Mouse (Mus musculus): ENCODE results near the gene Igsf8. TPM values are rescaled to one million over a fixed set of nuclear protein-coding genes. Genes with fewer than 3 reads are reported as not detected.

Igsf8 gene
- polyA plus RNA-seq, 1 experiment from 2014 or later: 169 TPM

DNA sequence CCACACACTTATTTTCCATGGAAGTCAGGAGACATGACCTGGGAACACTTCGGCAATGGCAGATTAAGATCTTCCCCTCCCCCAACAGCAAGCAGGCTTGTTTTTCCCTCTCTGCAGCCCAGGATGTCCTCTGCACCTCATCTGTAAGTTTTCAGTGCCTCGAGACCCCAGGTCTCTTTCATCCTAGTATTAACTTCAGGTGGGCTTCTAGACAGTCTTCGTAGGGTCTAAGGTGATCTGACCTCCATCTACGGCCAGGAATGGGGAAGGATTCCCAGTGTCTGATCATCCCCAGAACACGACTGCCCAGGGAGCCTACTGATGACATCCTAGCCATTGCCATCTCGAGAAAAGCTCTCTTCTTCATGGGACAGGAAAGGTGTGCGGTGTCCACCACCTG, 67.0 kb downstream of the Igsf8 start:
- H3K4me1 ChIP-seq: peaks cover 25% of the 10 kb centered on the region
- 0 out of 2 replicates have a peak overlapping the region, but pooled peaks have one; percentile 16 for H3K9ac ChIP-seq
- H3K36me3 ChIP-seq (ENCODE audit: poor library complexity, severe bottlenecking): no peaks in the 10 kb centered on the region
- peak overlapping the region; percentile 51 for H3K4me2 ChIP-seq
- WGBS: 85% methylated on average over 7 of the region's 7 CpGs
- H3K9me3 ChIP-seq (replicated peaks): no peaks in the 10 kb centered on the region
- no peak for ATAC-seq
- no peak overlapping the region for H3K27ac ChIP-seq
- H3K4me3 ChIP-seq: peak overlapping the region; percentile 27; the same call in 1 of the 2 replicates
- peaks cover 19% of the 10 kb centered on the region for H3K27me3 ChIP-seq

GRCm38 (mm10) chr1:172329131-172329530, 67.7 kb downstream of the Igsf8 start, which contains the start of gene Kcnj9:
Kcnj9 (minus strand) TSS chr1:172329318.
- H3K27me3 ChIP-seq: peaks cover 19% of the 10 kb centered on the region
- 20% methylated on average over 9 of the region's 9 CpGs for WGBS
- no peaks in the 10 kb centered on the region for H3K9me3 ChIP-seq (replicated peaks)
- peak within 1 kb of the TSS; percentile 40; the same call in 1 of the 2 replicates for H3K9ac ChIP-seq
- H3K36me3 ChIP-seq (ENCODE audit: poor library complexity, severe bottlenecking): no peaks in the 10 kb centered on the region
- peaks cover 20% of the 10 kb centered on the region for H3K4me1 ChIP-seq
- peak within 1 kb of the TSS; percentile 27 for H3K4me3 ChIP-seq
- H3K4me2 ChIP-seq: peak within 1 kb of the TSS; percentile 51
- peak; percentile 89 for ATAC-seq
- peak within 1 kb of the TSS; percentile 26; the same call in 1 of the 2 replicates for H3K27ac ChIP-seq

DNA sequence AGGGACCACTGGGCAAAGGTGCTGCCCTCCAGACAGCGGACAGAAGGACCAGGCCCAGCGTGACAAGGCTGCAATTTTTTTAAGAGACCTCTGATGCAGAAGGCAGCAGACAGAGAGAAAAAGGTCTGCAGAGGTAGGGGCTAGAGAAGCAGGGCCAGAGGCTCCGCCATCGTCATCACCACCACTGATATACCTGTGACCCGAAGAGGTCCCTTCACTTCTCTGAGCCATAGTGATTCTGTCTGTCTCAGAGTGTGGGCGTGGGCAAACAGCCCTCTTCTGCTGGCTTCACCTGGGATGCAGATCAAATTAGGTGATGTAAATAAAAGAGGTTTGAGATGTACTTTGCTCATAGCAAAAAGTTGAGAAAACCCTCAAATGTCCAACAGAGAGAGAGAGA, 68.2 kb downstream of the Igsf8 start:
- Histone ChIP-seq H3K27ac (peak overlapping the region; percentile 11; the same call in 1 of the 2 replicates), H3K27me3 (peaks cover 19% of the 10 kb centered on the region)

DNA sequence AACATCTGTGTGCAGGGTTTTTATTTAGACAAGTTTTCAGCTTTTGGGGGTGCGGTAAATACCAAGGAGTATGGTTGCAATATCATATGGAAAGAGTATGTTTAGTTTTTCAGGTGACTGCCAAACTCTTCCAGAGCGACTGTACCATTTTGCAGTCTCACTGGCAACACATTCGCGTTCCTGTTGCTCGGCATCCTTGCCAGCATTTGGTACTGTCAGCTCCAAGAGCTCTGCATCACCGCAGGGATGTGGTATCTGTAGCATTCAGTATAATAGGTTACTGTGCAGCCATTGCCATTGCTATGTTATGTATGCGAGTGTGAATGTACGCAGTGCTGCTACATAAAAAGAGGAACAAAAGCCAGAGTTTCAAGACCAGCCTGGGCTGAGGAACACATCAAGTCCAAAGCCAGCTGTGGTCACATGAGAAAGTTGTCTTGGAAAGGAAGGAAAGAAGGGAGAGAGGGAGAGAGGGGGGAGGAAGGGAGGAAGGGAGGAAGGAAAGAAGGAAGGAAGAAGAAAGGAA, 70.0 kb downstream of the Igsf8 start:
- no peak overlapping the region for H3K9ac ChIP-seq
- peaks cover 17% of the 10 kb centered on the region for H3K4me1 ChIP-seq
- WGBS: 63% methylated on average over 8 of the region's 8 CpGs
- H3K4me3 ChIP-seq: no peak overlapping the region
- ATAC-seq: no peak
- no peaks in the 10 kb centered on the region for H3K9me3 ChIP-seq (replicated peaks)
- peaks cover 9% of the 10 kb centered on the region; the same call in 1 of the 2 replicates for H3K27me3 ChIP-seq
- H3K36me3 ChIP-seq (ENCODE audit: poor library complexity, severe bottlenecking): no peaks in the 10 kb centered on the region
- H3K27ac ChIP-seq: no peak overlapping the region
- H3K4me2 ChIP-seq: no peak overlapping the region

More for the DNA sequence above, 68.2 kb downstream of the Igsf8 start:
- Histone ChIP-seq H3K9ac (peak overlapping the region; percentile 40; the same call in 1 of the 2 replicates), H3K4me3 (no peak overlapping the region), H3K4me2 (peak overlapping the region; percentile 51; the same call in 1 of the 2 replicates), H3K9me3 (replicated peaks) (no peaks in the 10 kb centered on the region), H3K36me3 (ENCODE audit: poor library complexity, severe bottlenecking) (no peaks in the 10 kb centered on the region), H3K4me1 (peaks cover 20% of the 10 kb centered on the region)
- 0 out of 2 replicates have a peak, but pooled peaks have one; percentile 1 for ATAC-seq
- 76% methylated on average over 6 of the region's 6 CpGs for WGBS

- H3K36me3 ChIP-seq (ENCODE audit: poor library complexity, severe bottlenecking): no peaks in the 10 kb centered on the region
Measured at GRCm38 (mm10) chr1:172332925-172333324, 71.5 kb downstream of the Igsf8 start.

DNA sequence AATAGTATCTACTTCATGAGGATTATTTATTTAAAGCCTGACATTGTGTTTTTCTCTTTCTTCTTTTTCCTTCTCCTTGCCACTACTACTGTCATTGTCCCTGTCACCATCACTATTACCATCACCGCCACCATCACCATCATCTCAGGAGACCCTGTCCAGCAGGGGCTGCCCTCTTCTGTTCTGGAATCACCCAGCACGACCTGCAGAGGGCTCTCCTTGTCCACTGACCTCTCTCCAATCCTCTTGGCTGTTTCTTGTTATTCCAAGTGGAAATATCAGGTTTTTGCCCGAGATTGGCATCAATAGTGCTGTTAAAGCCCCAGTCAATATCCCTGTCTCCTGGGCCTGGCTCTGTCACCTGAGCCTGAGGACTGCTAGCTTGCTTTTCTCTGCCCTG, 72.1 kb downstream of the Igsf8 start:
- peak overlapping the region; percentile 23; the same call in 1 of the 2 replicates for H3K9ac ChIP-seq
- peaks cover 15% of the 10 kb centered on the region for H3K4me1 ChIP-seq
- no peak overlapping the region for H3K4me2 ChIP-seq
- H3K27me3 ChIP-seq: no peaks in the 10 kb centered on the region
- H3K27ac ChIP-seq: no peak overlapping the region
- ATAC-seq: no peak; the same call in 1 of the 2 replicates
- no peaks in the 10 kb centered on the region for H3K9me3 ChIP-seq (replicated peaks)
- H3K4me3 ChIP-seq: no peak overlapping the region
- no peaks in the 10 kb centered on the region for H3K36me3 ChIP-seq (ENCODE audit: poor library complexity, severe bottlenecking)
- 15% methylated on average over 3 of the region's 3 CpGs for WGBS

More at GRCm38 (mm10) chr1:172332925-172333324, 71.5 kb downstream of the Igsf8 start:
- no peaks in the 10 kb centered on the region for H3K27me3 ChIP-seq
- H3K4me3 ChIP-seq: no peak overlapping the region
- no peak overlapping the region for H3K4me2 ChIP-seq
- 83% methylated on average over 2 of the region's 2 CpGs for WGBS
- no peaks in the 10 kb centered on the region for H3K9me3 ChIP-seq (replicated peaks)
- ATAC-seq: no peak
- H3K4me1 ChIP-seq: peaks cover 17% of the 10 kb centered on the region
- no peak overlapping the region for H3K9ac ChIP-seq
- no peak overlapping the region for H3K27ac ChIP-seq

DNA sequence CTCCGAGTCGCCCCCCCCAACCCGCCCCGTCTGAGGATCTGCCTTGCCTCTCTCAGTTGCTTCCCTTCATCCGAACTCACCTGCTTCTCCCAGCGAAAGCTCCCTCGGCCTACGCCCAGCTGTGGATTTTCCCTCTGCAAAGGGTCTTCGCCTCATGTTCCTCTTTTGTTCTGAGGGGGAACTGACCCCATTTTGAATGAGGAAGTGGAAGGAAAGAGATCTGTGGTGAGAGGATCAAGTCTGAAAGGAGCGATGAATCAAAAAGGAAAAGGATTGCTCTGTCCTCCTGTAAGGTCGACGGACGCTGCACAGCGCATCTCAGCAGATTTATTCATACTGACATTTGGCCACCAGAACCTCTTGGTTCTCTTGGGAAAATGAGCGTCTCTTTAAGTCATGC, 74.4 kb downstream of the Igsf8 start:
- 78% methylated on average over 15 of the region's 15 CpGs for WGBS
- Histone ChIP-seq H3K27ac (no peak overlapping the region), H3K4me2 (no peak overlapping the region), H3K27me3 (no peaks in the 10 kb centered on the region), H3K4me3 (no peak overlapping the region), H3K9ac (no peak overlapping the region), H3K4me1 (peaks cover 9% of the 10 kb centered on the region), H3K9me3 (replicated peaks) (no peaks in the 10 kb centered on the region), H3K36me3 (ENCODE audit: poor library complexity, severe bottlenecking) (no peaks in the 10 kb centered on the region)
- no peak for ATAC-seq

- H3K27me3 ChIP-seq: no peaks in the 10 kb centered on the region
- H3K4me3 ChIP-seq: no peak overlapping the region
- H3K9me3 ChIP-seq (replicated peaks): no peaks in the 10 kb centered on the region
- no peak overlapping the region for H3K9ac ChIP-seq
- no peak overlapping the region for H3K4me2 ChIP-seq
- no peak for ATAC-seq
- 20% methylated on average over 2 of the region's 2 CpGs for WGBS
- no peak overlapping the region for H3K27ac ChIP-seq
- H3K36me3 ChIP-seq (ENCODE audit: poor library complexity, severe bottlenecking): no peaks in the 10 kb centered on the region
- H3K4me1 ChIP-seq: peaks cover 25% of the 10 kb centered on the region
Measured at GRCm38 (mm10) chr1:172337411-172338185, 76.2 kb downstream of the Igsf8 start.

DNA sequence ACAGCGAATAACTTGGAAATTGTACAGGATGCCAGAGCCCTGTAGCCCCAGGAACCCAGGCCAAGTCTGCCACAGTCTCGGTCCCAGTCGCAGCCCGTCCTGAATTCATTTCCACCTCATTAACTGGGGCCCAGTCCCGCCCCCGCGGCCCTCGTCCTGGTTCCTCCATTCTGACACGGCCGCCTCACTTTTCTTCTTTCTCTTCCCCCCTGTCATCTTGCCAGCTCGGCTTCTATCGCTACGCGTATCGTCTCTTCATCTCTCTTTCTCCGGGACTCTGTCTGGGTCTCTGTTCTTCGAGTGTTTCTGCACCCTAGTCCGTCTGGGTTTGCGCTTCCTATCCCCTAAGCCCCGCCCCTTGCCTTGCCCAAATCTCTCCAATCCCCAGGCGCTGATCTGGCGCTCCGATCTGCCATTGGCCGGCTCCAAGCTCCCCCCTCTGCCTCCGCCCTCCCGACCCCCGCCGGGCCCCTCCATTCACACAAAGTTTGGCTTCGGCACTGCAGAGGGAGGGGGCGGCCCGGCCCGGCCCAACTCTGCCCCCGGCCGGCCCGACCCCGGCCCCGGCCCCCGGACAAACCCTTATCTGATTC, 79.4 kb downstream of the Igsf8 start, which contains the start of gene Kcnj10:
Gene Kcnj10 (plus strand): TSS at position 482 of the 593 bp plus-strand sequence.
- Histone ChIP-seq H3K4me3 (peak within 1 kb of the TSS; percentile 53), H3K27ac (peak within 1 kb of the TSS; percentile 68), H3K9ac (peak within 1 kb of the TSS; percentile 57), H3K27me3 (no peaks in the 10 kb centered on the region), H3K9me3 (replicated peaks) (no peaks in the 10 kb centered on the region), H3K36me3 (ENCODE audit: poor library complexity, severe bottlenecking) (no peaks in the 10 kb centered on the region), H3K4me1 (peaks cover 37% of the 10 kb centered on the region), H3K4me2 (peak within 1 kb of the TSS; percentile 71)
- peak; percentile 98 for ATAC-seq
- 3% methylated on average over 38 of the region's 38 CpGs for WGBS

GRCm38 (mm10) chr1:172341386-172341785, 79.9 kb downstream of the Igsf8 start:
- no peak; the same call in 1 of the 2 replicates for ATAC-seq
- H3K27me3 ChIP-seq: no peaks in the 10 kb centered on the region
- peak overlapping the region; percentile 1; the same call in 1 of the 2 replicates for H3K27ac ChIP-seq
- H3K4me3 ChIP-seq: peak overlapping the region; percentile 53
- peaks cover 37% of the 10 kb centered on the region for H3K4me1 ChIP-seq
- H3K4me2 ChIP-seq: peak overlapping the region; percentile 71
- H3K9me3 ChIP-seq (replicated peaks): no peaks in the 10 kb centered on the region
- peak overlapping the region; percentile 57 for H3K9ac ChIP-seq
- 13% methylated on average over 10 of the region's 10 CpGs for WGBS
- H3K36me3 ChIP-seq (ENCODE audit: poor library complexity, severe bottlenecking): no peaks in the 10 kb centered on the region

DNA sequence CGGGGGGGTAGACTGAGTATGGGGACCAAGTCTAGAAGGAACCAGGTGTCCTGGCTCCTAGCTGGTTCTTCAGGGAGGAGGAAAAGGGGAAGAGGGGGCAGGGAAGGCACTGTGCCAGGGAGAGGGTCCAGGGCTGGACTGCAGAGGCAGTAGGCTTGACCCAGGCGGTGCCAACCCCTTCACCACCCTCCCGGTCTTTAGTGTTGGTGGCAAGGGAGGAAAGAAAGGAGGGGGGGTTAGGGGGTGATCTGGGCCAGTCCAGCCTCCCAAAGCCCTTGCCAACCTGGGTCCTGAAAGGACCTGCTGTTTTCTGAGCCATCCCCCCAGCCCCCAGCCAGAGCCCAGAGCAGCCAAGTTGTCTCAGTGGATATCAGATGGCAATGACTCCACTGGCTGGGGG, 81.3 kb downstream of the Igsf8 start:
- H3K4me1 ChIP-seq: peaks cover 37% of the 10 kb centered on the region
- ATAC-seq: peak; percentile 20; the same call in 1 of the 2 replicates
- H3K27me3 ChIP-seq: no peaks in the 10 kb centered on the region
- H3K4me2 ChIP-seq: peak overlapping the region; percentile 71
- no peaks in the 10 kb centered on the region for H3K36me3 ChIP-seq (ENCODE audit: poor library complexity, severe bottlenecking)
- peak overlapping the region; percentile 53; the same call in 1 of the 2 replicates for H3K4me3 ChIP-seq
- no peak overlapping the region for H3K9ac ChIP-seq
- H3K27ac ChIP-seq: no peak overlapping the region
- WGBS: 80% methylated on average over 3 of the region's 3 CpGs
- no peaks in the 10 kb centered on the region for H3K9me3 ChIP-seq (replicated peaks)

DNA sequence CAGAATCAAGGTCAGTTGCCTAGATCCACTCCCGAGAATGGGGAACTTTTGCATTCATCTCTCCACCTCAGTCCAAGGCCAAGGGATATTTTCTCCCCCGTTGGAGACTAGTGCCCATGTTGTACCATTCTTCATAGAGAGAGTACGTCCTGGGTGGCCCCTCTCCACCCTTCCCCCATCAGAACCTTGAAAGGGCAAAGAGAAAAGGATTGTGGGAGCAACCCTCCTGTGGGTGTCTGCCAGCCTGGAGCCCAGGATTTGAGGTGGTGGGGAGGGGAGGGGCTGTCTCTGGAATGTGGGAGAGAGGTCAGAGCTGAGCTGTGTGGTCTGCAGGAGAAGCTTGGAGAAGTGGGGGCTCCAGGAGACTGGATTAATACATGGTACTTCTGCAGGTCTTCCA, 82.5 kb downstream of the Igsf8 start:
- Histone ChIP-seq H3K27me3 (no peaks in the 10 kb centered on the region), H3K9me3 (replicated peaks) (no peaks in the 10 kb centered on the region), H3K27ac (0 out of 2 replicates have a peak overlapping the region, but pooled peaks have one; percentile 6), H3K9ac (no peak overlapping the region), H3K36me3 (ENCODE audit: poor library complexity, severe bottlenecking) (no peaks in the 10 kb centered on the region), H3K4me3 (no peak overlapping the region), H3K4me1 (peaks cover 40% of the 10 kb centered on the region), H3K4me2 (no peak overlapping the region)
- 39% methylated on average over 3 of the region's 3 CpGs for WGBS
- no peak for ATAC-seq

Measured in forebrain, embryonic 13.5 days (tissue).